Mouse (Mus musculus) left cerebral cortex, postnatal 36 days (tissue): Measurements from ENCODE around the gene Rnf225. TPM values are rescaled to one million over a fixed set of nuclear protein-coding genes. Genes with fewer than 3 reads are reported as not detected.
A peak's percentile ranks its signal among the peaks of the same experiment; 100 is the strongest.
"Not testable (repeated sequence)": the region's sequence is repeated elsewhere in the genome, so short reads cannot be mapped to it uniquely, and the experiment has no call there.

Experiments
- DNase-seq, 2 experiments: peaks; one replicate each; pipeline ENCODE4 v3.0.0; 2021 to 2022; ENCODE audit warnings: low spot score in 2 of 2, mixed read lengths in 1 of 2
- intact Hi-C: fragments of 180-260 bp; cut with DNase I; formaldehyde crosslinking; loops from one replicate; pipeline ENCODE4 v1.15.1; 2025
- total RNA-seq, 2 experiments: library from RNA; stranded (reverse); gene quantifications; 2 replicates each; pipeline ENCODE4 v1.2.3; 2021

Gene Rnf225
- total RNA-seq, 2 experiments from 2014 or later = 0.86 to 0.99 TPM

DNA sequence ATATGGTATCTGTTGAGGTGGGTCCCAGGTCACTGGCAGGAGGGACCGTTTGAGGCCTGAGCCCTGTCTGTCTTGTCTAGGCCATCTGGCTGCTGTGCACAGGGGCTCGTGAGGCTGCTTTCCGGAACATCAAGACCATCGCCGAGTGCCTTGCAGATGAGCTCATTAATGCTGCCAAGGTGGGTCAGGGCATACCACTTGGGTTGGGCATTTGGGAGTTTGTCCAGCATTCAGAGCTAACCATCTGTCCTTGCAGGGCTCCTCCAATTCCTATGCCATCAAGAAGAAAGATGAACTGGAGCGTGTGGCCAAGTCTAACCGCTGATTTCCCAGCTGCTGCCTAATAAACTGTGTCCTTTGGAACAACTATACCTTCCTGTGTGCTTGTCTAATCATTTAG, 900 bp upstream of the Rnf225 start:
- DNase-seq = no peak
- intact Hi-C loops = no loop called here

GRCm38 (mm10) chr7:12927693-12928589, 725 bp downstream of the Rnf225 start:
- intact Hi-C loops = no loop called here
- peak; percentile 49 to 61 for DNase-seq

- no peak for DNase-seq
- intact Hi-C loops = no loop called here
Measured at GRCm38 (mm10) chr7:12933615-12934140, 6.5 kb downstream of the Rnf225 start.

DNA sequence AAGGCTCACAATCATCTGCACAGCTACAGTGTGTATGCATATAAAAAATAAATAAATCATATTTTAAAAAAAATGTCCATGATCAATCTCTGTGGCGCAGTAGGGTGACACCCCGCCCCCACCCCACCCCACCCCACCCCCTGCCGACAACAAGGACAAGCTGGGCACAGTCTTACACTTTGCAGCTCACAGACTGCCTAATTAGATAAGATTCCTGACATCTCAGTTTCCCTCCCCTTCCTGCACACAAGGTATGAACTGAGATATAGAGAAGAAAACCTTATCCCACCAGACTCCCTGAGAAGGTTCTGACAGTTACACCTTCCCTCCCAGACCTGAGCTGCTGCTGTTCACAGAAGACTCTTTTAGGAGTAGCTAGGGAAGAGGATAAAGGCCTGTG, 7.6 kb downstream of the Rnf225 start:
- intact Hi-C loops = no loop called here

GRCm38 (mm10) chr7:12937254-12937803, 10.1 kb downstream of the Rnf225 start:
- intact Hi-C loops, DNase-seq: not testable (repeated sequence)

More for the DNA sequence above, 7.6 kb downstream of the Rnf225 start:
- no peak for DNase-seq

DNA sequence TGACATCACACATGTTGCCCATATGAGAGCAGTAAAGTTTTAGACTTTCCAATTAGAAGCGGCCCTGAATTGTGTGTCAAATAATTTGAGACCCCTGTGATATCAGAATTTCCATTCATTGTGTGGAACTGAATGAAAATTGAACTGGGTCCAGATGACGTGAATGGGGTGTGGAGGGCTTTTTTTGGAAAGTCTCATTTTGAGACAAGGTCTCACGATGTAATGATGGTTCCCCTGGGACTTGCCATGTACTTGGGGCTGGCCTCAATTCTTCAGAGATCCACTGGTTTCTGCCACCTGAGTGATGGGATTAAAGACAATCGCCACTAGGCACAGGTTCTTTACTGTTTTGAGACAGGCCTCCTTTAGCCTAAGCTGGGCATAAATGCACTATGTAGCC, 13.4 kb downstream of the Rnf225 start:
- no peak for DNase-seq
- intact Hi-C loops = no loop called here

GRCm38 (mm10) chr7:12943488-12943887, 16.3 kb downstream of the Rnf225 start:
- DNase-seq = no peak
- intact Hi-C loops = no loop called here

DNA sequence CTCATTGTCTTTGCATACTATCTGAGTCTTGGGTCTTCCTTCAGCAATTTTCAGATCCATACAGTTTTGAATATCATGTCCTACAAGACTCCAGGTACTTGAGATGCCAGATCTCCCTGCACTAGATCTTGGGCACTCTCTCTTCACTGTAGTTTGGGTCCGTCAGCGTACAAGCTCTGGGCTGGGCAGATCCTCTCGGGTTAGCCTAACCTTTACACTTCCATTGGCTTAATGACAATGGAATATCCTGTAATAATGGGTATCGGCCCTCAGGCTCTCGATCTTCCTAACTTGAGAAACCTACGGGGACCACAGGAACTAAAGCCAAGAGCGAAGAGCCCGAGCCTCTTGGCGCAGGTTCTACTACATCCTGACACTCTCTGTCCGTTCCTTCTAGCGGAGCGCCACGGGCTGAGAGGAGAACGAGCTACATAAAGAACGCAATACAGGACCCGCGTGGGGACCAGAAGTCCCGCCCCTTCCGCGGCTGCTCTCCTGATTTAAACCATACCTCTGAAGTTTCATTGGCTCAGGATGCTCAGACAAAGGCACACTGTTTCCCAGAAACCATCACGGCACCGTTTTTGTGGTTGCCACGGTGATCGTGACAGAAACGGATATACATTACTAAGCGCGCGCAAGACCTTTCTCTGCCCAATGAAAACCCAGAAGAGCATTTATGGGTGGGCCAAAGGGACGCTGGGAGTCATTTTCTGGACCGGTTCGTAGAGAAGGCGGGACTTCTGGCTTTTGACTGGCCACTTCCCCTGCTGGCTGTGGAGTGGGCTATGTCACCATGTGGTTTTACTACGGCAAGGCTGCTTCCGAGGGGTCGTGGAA, 22.0 kb downstream of the Rnf225 start:
- peak; percentile 94 to 97 for DNase-seq
- intact Hi-C loops = loop anchor here (2.0 kb wide), 1 partner anchor 26 kb away; the partner anchor contains the start of gene Rps5

DNA sequence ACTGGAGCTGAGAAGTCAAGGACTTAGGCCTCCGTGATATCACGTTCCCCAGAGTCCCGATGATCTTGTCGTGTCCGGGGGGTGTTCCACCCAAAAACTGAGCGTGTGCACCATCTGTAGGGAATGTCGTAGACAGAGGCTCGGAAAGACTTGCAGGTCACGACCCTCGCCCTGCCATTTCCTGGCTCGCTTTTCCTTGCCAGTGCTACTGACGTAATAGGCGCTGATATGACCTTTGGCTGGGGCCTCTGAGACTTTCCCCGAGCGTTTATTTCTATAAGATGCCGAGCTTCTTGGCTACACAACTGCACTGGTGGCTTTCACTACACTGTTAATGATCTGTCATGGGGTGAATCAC, 22.6 kb downstream of the Rnf225 start:
- intact Hi-C loops = loop anchor here (2.0 kb wide), 1 partner anchor 27 kb away; the partner anchor contains the start of gene Rps5
- DNase-seq = no peak

DNA sequence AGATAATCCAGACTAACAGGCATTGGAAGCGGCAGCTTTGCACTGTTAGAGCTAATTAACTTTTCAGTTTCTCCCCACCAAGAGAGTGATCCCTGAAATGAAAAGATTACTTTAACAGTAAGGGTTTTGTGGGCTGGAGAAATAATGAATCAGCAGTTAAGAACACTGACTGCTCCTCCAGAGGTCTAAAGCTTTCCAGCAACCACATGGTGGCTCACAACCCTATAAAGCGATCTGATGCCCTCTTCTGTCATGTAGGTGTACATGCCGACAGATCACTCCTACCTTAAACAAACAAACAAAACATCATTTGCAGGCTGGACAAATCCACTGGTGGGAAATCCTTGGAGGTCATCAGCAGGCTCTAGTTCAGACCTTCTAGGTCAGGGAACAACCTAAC, 27.7 kb downstream of the Rnf225 start:
- intact Hi-C loops = no loop called here
- DNase-seq = no peak

- DNase-seq = no peak
- intact Hi-C loops = no loop called here
Measured at GRCm38 (mm10) chr7:12957511-12957910, 30.3 kb downstream of the Rnf225 start.

DNA sequence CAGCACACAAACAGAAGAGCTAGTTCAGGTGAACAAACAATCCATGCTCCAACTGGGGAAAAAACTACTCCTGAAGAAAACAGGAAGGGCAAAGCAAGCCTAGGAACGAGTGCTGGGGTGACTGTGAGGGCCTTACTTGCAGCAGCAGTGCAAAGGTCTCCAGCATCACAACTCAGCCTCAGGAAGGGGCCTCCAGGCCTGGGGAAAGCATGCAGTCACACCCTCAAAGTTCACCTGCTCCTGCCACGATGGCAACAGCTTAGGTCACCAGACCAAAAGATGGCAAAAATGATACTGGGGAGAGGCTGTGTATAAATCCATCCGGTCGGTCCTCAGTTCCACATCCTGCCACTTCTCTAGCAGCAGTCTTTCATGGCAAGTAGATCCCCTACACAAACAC, 31.7 kb downstream of the Rnf225 start:
- intact Hi-C loops = no loop called here
- DNase-seq = no peak

DNA sequence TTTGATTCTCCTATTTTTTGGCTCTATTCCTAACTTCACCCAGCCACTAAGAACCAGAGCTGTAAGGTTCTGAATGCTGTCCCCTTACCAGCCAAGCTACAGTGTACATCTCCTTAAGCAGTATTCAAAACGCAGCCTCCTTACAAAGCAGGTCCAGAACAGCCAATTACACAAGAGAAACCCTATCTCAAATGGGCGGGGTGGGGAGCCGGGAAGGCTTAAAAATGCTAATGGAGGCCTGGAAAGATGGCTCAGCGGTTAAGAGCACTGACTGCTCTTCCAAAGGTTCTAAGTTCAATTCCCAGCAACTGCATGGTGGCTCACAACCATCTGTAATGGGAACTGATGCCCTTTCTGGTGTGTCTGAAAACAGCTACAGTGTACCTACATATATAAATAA, 32.5 kb downstream of the Rnf225 start:
- no peak for DNase-seq
- intact Hi-C loops = loop anchor here (5.0 kb wide), 1 partner anchor 37 kb away; the partner anchor contains the start of gene Rps5

GRCm38 (mm10) chr7:12961511-12962141, 34.4 kb downstream of the Rnf225 start:
- peak; percentile 41 to 49 for DNase-seq
- intact Hi-C loops = loop anchor here (5.0 kb wide), 1 partner anchor 39 kb away; the partner anchor contains the start of gene Rps5

DNA sequence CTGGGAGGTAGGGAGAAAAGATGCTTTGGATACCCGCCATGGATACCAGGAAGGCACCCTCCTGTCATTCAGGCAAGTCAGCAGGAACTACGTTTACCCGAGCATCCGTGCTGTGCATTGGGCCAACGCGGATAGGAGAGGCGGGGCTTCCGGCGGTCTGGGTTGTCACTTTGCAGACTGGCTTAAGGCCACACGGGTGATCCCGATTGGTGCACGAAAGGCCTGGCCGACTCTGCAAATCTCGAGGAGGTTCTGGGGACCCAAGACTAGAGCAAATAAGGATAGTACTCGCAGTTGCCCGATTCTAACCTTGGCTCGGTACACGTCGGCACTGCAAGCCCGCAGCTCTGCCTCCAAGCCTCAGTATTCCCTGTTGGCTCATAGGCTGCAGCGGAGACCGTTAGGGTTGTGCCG, 38.5 kb downstream of the Rnf225 start, which contains the start of gene Zfp324:
TSS of gene Zfp324 (plus strand) at position 161 of the 414 bp plus-strand sequence.
- intact Hi-C loops = no loop called here
- DNase-seq = peak; percentile 89 to 91

- intact Hi-C loops = no loop called here
- DNase-seq = peak; percentile 61 to 68
Measured at GRCm38 (mm10) chr7:12966104-12966845, 39.1 kb downstream of the Rnf225 start.

- intact Hi-C loops = no loop called here
- no peak for DNase-seq
Measured at GRCm38 (mm10) chr7:12970906-12971305, 43.7 kb downstream of the Rnf225 start.

DNA sequence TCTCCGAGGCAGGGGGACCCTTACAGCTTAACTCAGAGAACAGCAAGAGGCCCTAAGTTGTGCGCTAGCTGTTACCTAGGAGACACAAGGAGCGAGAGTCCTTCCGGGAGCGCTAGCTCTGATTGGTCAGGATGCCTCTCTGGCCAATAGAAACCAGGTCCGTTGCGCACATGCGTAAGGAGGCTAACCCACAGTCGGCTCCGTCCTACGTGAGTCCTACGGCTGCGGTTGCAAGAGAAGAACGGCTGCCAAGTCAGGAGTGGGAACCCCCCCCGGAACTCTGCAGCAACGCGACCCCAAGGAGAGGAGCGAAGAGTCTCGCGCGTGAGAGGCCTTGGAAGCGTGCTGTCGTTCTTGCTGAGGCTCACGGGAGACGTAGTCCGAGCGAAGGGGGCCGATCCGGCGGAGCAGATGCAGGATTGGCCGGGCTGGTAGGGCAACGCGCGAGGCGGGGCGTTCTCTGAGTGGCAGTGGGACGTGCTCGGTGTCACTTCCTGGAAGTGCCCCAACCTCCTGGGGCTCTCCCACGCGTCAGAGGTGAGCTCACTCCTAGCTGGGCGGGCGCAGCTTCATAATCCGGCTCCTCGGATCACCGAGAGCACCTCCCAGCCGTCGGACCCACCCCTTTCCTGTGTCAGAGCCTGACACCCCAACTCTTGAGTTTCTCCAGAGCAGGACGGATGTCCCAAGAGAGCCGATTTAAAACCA, 50.6 kb downstream of the Rnf225 start, which contains the start of gene Zfp446:
TSS of gene Zfp446 (plus strand) at position 167 of the 708 bp plus-strand sequence.
- DNase-seq = peak; percentile 99
- intact Hi-C loops = loop anchor here (5.0 kb wide), 1 partner anchor 54 kb away; the partner anchor contains the start of gene Chmp2a
